Mouse (Mus musculus) B cell, adult 62 days (primary cell): ENCODE measurements around the gene Olfr1461. TPM values are rescaled to one million over a fixed set of nuclear protein-coding genes. Genes with fewer than 3 reads are reported as not detected.

Experiments used
- total RNA-seq: library from RNA; stranded (reverse); gene quantifications from 4 replicates; pipeline ENCODE4 v1.2.4, GENCODE M21; 2023

Gene Olfr1461
- total RNA-seq, result not detected in 4 replicates

DNA sequence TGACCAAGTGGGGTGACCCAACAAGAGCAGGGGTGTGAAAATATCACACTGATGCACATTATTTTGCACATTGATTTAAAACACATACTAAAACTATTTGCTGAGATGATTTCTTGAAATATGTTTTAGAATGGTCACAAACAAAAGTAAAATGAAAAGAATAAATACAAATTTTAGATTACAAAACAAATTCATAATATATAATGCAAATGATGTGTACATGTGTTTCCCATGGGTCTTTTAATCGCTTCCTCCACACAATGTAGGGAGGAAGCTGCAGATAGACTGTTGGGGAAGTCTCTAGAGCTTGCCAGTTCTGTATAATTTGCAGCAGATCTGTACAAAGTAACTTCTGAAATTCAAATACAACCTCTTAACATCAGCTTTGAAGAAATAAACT is at the start of gene Olfr1461:
Gene Olfr1461 (plus strand): TSS at position 301 of the 400 bp plus-strand sequence.

GRCm38 (mm10) chr19:13149449-13149848 is 13.4 kb upstream of the Olfr1461 start, which contains the start of gene Olfr1459:
Gene Olfr1459 (minus strand): TSS chr19:13149549.

DNA sequence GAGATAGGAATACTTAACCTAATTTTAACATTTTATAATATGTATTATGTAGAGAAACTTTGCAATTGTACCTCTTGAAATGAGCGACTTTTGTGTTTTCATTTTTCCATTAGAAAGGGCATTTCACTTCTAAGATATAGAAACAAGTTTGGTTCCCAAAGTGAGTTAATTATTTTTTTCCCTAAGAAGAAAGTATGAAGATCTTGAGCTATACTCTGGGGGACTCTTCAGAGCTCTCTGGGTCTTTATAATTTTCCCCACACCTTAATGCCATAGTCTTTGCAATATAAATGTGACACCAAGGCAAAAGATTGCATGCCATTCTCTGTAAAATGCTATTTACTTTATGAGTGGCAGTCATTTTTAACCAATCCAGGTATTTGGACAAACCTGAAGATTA is 22.6 kb downstream of the Olfr1461 start, which contains the start of gene Olfr1462:
Gene Olfr1462 (plus strand): TSS at position 301 of the 400 bp plus-strand sequence.

Other genes starting within 250 kb of the Olfr1461 start
- gene Olfr1448, start 238.6 kb upstream of the Olfr1461 start, total RNA-seq, result not detected in 4 replicates
- gene Olfr1449, start 232.2 kb upstream of the Olfr1461 start, total RNA-seq, result not detected in 4 replicates
- gene Olfr1450, start 212.7 kb upstream of the Olfr1461 start, total RNA-seq, result not detected in 4 replicates
- gene Olfr1451, start 168.0 kb upstream of the Olfr1461 start, total RNA-seq, result not detected in 4 replicates
- not detected in 4 replicates for gene Olfr1453, start 134.7 kb upstream of the Olfr1461 start, total RNA-seq
- gene Olfr1454, start 102.4 kb upstream of the Olfr1461 start, total RNA-seq, result not detected in 4 replicates
- gene Olfr1457, start 65.1 kb upstream of the Olfr1461 start, total RNA-seq, result not detected in 4 replicates
- not detected in 4 replicates for gene Olfr1458, start 56.2 kb upstream of the Olfr1461 start, total RNA-seq
- 0.12 to 0.24 TPM (median 0.19 TPM) in 4 replicates for gene Olfr1459, start 13.5 kb upstream of the Olfr1461 start, total RNA-seq
- not detected in 4 replicates for gene Olfr1462, start 22.7 kb downstream of the Olfr1461 start, total RNA-seq
- not detected in 4 replicates for gene Olfr1463, start 68.3 kb downstream of the Olfr1461 start, total RNA-seq
- gene Olfr1465, start 152.5 kb downstream of the Olfr1461 start, total RNA-seq, result not detected in 4 replicates
- not detected in 4 replicates for gene Olfr1466, start 175.9 kb downstream of the Olfr1461 start, total RNA-seq
- not detected in 4 replicates for gene Olfr1467, start 199.2 kb downstream of the Olfr1461 start, total RNA-seq
- not detected in 4 replicates for gene Olfr1469, start 244.8 kb downstream of the Olfr1461 start, total RNA-seq